Mouse (Mus musculus) testis, postnatal 10 days (tissue): ENCODE data around the gene Sbk1.
"Not testable (repeated sequence)": the region's sequence is repeated elsewhere in the genome, so short reads cannot be mapped to it uniquely, and the experiment has no call there.

Experiments used
- DNase-seq: peaks from one replicate; pipeline ENCODE4 v3.0.0; 2021; ENCODE audit warnings: low spot score

Sbk1 gene

GRCm38 (mm10) chr7:126265949-126266348 is 6.5 kb upstream of the Sbk1 start:
- peak; percentile 91 for DNase-seq

GRCm38 (mm10) chr7:126266372-126266870 is 6.0 kb upstream of the Sbk1 start:
- DNase-seq, result no peak

GRCm38 (mm10) chr7:126267606-126268005 is 4.8 kb upstream of the Sbk1 start:
- no peak for DNase-seq

- DNase-seq, result no peak
Measured at GRCm38 (mm10) chr7:126272770-126273311, 422 bp downstream of the Sbk1 start.

GRCm38 (mm10) chr7:126273351-126274042 is 1.1 kb downstream of the Sbk1 start:
- no peak for DNase-seq

- DNase-seq, result no peak
Measured at GRCm38 (mm10) chr7:126274137-126274536, 1.7 kb downstream of the Sbk1 start.

- no peak for DNase-seq
Measured at GRCm38 (mm10) chr7:126274626-126275025, 2.2 kb downstream of the Sbk1 start.

- no peak for DNase-seq
Measured at GRCm38 (mm10) chr7:126275711-126276110, 3.3 kb downstream of the Sbk1 start.

GRCm38 (mm10) chr7:126276297-126276696 is 3.9 kb downstream of the Sbk1 start:
- no peak for DNase-seq

GRCm38 (mm10) chr7:126277536-126278295 is 5.3 kb downstream of the Sbk1 start:
- no peak for DNase-seq

- DNase-seq, result no peak
Measured at GRCm38 (mm10) chr7:126278799-126279198, 6.4 kb downstream of the Sbk1 start.

- no peak for DNase-seq
Measured at GRCm38 (mm10) chr7:126279774-126280482, 7.5 kb downstream of the Sbk1 start.

GRCm38 (mm10) chr7:126280696-126281095 is 8.3 kb downstream of the Sbk1 start:
- DNase-seq, result peak; percentile 78

GRCm38 (mm10) chr7:126281876-126282682 is 9.7 kb downstream of the Sbk1 start:
- no peak for DNase-seq

GRCm38 (mm10) chr7:126282683-126282990 is 10.2 kb downstream of the Sbk1 start:
- not testable (repeated sequence) for DNase-seq

GRCm38 (mm10) chr7:126284021-126284420 is 11.6 kb downstream of the Sbk1 start:
- no peak for DNase-seq

- no peak for DNase-seq
Measured at GRCm38 (mm10) chr7:126284441-126284840, 12.0 kb downstream of the Sbk1 start.

GRCm38 (mm10) chr7:126284865-126285264 is 12.4 kb downstream of the Sbk1 start:
- peak; percentile 84 for DNase-seq

GRCm38 (mm10) chr7:126285293-126286211 is 13.1 kb downstream of the Sbk1 start:
- DNase-seq, result peak; percentile 68

GRCm38 (mm10) chr7:126286311-126286710 is 13.9 kb downstream of the Sbk1 start:
- DNase-seq, result no peak
